Mouse (Mus musculus) midbrain, embryonic 11.5 days (tissue): ENCODE measurements at regions not wholly inside any gene's neighbourhood (a gene's known extent, or its start where the extent isn't known, plus 50 kb on each side); places are given as distances from the start of the nearest gene placed in this dataset.
"Not testable (repeated sequence)": the region's sequence is repeated elsewhere in the genome, so short reads cannot be mapped to it uniquely, and the experiment has no call there.

Experiments
- ATAC-seq: fragments of 200-750 bp; cut with Nextera tagmentation; 2 replicates; pipeline ENCODE4 v1.8.0; 2017; ENCODE audit warnings: moderate TSS enrichment, moderate library complexity; ENCODE audit not compliant: low FRiP score
- DNase-seq: peaks from one replicate; pipeline ENCODE4 v3.0.0; 2015; ENCODE audit warnings: low spot score; ENCODE audit errors: missing footprints
- H3K27ac ChIP-seq: fragments of 300-500 bp; sonication (generic); 2 replicates; pipeline ENCODE4 v1.5.1; 2014; ENCODE audit warnings: low read depth, low read length
- H3K27me3 ChIP-seq: fragments of 300-500 bp; sonication (generic); 2 replicates; pipeline ENCODE4 v1.6.1; 2014; ENCODE audit warnings: mild to moderate bottlenecking, low read length, moderate library complexity, mixed read lengths; ENCODE audit not compliant: control insufficient read depth, insufficient read depth
- H3K36me3 ChIP-seq: fragments of 300-500 bp; sonication (generic); 2 replicates; pipeline ENCODE4 v1.6.1; 2014; ENCODE audit warnings: mild to moderate bottlenecking, low read length, moderate library complexity, mixed read lengths; ENCODE audit not compliant: control insufficient read depth, insufficient read depth
- H3K4me1 ChIP-seq: fragments of 300-500 bp; sonication (generic); 2 replicates; pipeline ENCODE4 v1.6.1; 2014; ENCODE audit warnings: low read length; ENCODE audit not compliant: control insufficient read depth, insufficient read depth
- H3K4me2 ChIP-seq: fragments of 300-500 bp; sonication (generic); 2 replicates; pipeline ENCODE4 v1.6.1; 2014; ENCODE audit warnings: mild to moderate bottlenecking, moderate library complexity
- H3K4me3 ChIP-seq: fragments of 300-500 bp; sonication (generic); 2 replicates; pipeline ENCODE4 v1.5.1; 2014; ENCODE audit warnings: low read depth, low read length
- H3K9ac ChIP-seq: fragments of 300-500 bp; sonication (generic); 2 replicates; pipeline ENCODE4 v1.6.1; 2014; ENCODE audit warnings: low read length
- H3K9me3 ChIP-seq: fragments of 300-500 bp; sonication (generic); 2 replicates; pipeline ENCODE4 v1.6.1; 2016; ENCODE audit warnings: low read length; ENCODE audit not compliant: control insufficient read depth
- WGBS: fragments of 180-500 bp; shearing (Covaris S2); extraction: QIAGEN DNeasy Blood & Tissue Kit; methylation state at CpG from one replicate; pipeline ENCODE4 v1.1.7; 2014; 5-methylcytosine and 5-hydroxymethylcytosine counted together

DNA sequence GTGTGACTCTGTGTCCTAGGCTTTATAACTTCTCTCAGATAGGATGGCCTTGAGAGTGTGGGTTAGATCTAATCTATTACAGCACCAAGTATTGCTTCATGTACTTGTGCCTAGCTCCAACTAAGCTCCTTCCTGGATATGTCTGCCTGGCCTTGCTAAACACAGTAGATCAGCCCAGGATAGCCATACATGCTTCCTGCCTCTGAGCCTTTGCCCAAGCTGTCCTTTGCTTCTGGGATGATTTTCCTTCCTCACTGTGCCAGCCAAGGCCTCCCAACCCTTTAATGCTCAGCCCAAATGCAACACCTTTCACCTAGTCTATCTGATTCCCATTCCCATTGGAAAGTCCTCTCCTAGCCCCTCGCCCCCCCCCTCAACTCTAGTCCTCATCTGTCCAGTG is 208.9 kb downstream of the Gm15319 start:
- H3K4me2 ChIP-seq, ATAC-seq, H3K27ac ChIP-seq, H3K9ac ChIP-seq, H3K36me3 ChIP-seq, H3K4me3 ChIP-seq, DNase-seq, H3K27me3 ChIP-seq, H3K9me3 ChIP-seq, H3K4me1 ChIP-seq: not testable (repeated sequence)
- 100% methylated on average over 1 of the region's 1 CpGs for WGBS
